Mouse (Mus musculus) myocyte (in vitro differentiated cells): ENCODE measurements around the gene Tbx5.

ENCODE experiments used
- CEBPB ChIP-seq: IDR thresholded peaks from 2 replicates; pipeline ENCODE4 v1.6.1; 2011; ENCODE audit warnings: mild to moderate bottlenecking, moderate library complexity; ENCODE audit not compliant: poor library complexity, insufficient read depth, severe bottlenecking
- E2F4 ChIP-seq: IDR thresholded peaks from one replicate; pipeline ENCODE4 v1.6.1; 2011; ENCODE audit warnings: mild to moderate bottlenecking, control low read depth, moderate library complexity; ENCODE audit not compliant: insufficient read depth
- MAX ChIP-seq: IDR thresholded peaks from one replicate; pipeline ENCODE4 v1.6.1; 2011; ENCODE audit warnings: low read depth, mild to moderate bottlenecking, control low read depth
- POLR2A ChIP-seq: IDR thresholded peaks from one replicate; pipeline ENCODE4 v1.6.1; 2011; ENCODE audit warnings: low read depth, mild to moderate bottlenecking, control low read depth, moderate library complexity; ENCODE audit not compliant: insufficient read length
- TCF12 ChIP-seq: IDR thresholded peaks from one replicate; pipeline ENCODE4 v1.6.1; 2011; ENCODE audit warnings: mild to moderate bottlenecking, control low read depth; ENCODE audit not compliant: poor library complexity, insufficient read depth, severe bottlenecking
- USF1 ChIP-seq: IDR thresholded peaks from one replicate; pipeline ENCODE4 v1.6.1; 2011; ENCODE audit warnings: low read depth, mild to moderate bottlenecking, control low read depth, moderate library complexity

DNA sequence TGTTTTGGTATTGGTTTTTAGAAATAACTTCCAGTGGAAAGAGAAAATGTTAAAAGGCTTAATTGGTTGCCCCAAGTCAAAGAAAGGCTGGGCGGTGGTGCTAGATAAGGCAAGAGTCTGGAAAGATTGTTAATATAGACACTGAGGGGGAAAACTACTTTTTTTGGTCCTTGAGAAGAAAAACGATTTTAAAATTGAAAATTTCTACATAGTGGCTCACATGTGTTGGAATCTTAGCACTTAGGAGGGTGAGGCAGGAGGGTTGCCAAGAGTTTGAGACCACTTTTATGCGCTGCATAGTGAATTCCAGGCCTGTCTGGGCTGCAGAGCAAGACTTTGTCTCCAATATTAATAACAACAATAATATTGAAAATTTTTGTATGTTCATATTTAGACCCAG lies 5.4 kb downstream of the Tbx5 start:
- no peak for TF ChIP-seq POLR2A
- TF ChIP-seq USF1 = no peak
- TF ChIP-seq MAX = no peak
- TF ChIP-seq E2F4 = no peak
- TF ChIP-seq TCF12 = no peak
- no peak for TF ChIP-seq CEBPB
